Mouse (Mus musculus): ENCODE measurements around the gene Acin1.

GRCm38 (mm10) chr14:54682396-54682795 is 4.3 kb downstream of the Acin1 start:
- TF ChIP-seq CTCF (IDR thresholded peaks at IDR 0.05; ENCODE audit: low read depth) (no peak), EP300 (IDR thresholded peaks at IDR 0.05; ENCODE audit: low read depth) (no peak)
